Mouse (Mus musculus): ENCODE measurements around the gene Dnttip2.

- no peak for TF ChIP-seq POLR2A (IDR thresholded peaks at IDR 0.05; ENCODE audit: borderline replicate concordance, insufficient read depth, low read length)
- no peak for TF ChIP-seq CTCF (IDR thresholded peaks at IDR 0.05; ENCODE audit: borderline replicate concordance, insufficient read depth, low read depth, low read length)
Measured at GRCm38 (mm10) chr3:122313936-122314335, 39.7 kb downstream of the Dnttip2 start.

Measured in cerebellum, adult 2 months (tissue).